Mouse (Mus musculus) heart, adult 2 months (tissue): ENCODE measurements around the gene 6820408C15Rik.

Source experiments
- CTCF ChIP-seq: fragments of 200-600 bp; IDR thresholded peaks from 2 replicates; pipeline ENCODE4 v1.8.1; 2022; ENCODE audit warnings: antibody characterized with exemption, mild to moderate bottlenecking, moderate library complexity
- EP300 ChIP-seq: fragments of 200-500 bp; IDR thresholded peaks from 2 replicates; pipeline ENCODE4 v1.6.1; 2011; ENCODE audit warnings: low read depth, low read length, control low read depth; ENCODE audit not compliant: insufficient read depth
- POLR2A ChIP-seq: fragments of 200-500 bp; IDR thresholded peaks from 2 replicates; pipeline ENCODE4 v1.6.1; 2011; ENCODE audit warnings: mild to moderate bottlenecking, low read depth, low read length, control low read depth; ENCODE audit not compliant: insufficient read depth

DNA sequence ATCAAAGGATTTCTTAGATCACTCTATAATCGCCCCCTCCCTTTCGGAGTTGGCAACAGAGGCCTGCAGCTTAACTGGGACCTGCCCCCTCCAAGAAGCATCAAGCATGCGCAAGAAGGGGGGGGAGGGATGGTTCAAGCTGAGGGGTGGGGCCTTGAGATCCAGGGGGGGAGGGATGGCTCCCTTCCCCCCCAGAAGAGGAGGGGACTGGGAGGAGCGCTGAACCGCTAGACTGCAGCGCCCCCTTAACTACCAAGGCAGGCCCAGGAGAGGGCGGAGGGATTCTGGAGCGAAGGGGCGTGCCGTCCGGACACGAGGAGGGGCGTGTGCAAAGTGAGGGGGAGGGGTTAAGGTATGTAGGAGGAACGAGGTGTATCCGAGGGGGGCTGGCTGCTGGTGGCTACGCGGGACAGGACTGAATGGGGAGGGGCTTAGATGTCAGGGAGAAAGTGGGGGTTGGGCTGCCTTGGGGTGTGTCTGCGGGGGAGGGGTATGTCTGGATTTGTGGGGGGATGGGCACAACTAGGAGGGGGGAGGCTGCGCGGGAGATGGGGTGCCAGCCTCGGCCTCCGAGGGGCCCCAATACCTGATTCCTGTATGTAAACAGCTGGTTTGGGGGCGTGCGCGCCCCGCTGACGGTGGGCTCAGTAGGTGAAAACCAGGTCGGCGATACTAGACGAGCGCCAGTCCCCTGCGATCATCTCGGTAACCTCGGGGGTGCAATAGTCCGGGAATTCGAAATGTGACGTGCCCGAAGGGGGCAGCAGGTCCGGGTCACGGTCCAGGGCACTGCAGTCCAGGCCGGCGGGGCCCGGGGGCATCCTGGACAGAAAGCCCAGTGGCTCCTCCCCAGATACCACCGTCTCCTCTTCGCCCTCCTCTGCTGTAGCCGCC is 19.0 kb upstream of the 6820408C15Rik start:
- TF ChIP-seq CTCF: peak; percentile 50
- no peak for TF ChIP-seq POLR2A
- no peak for TF ChIP-seq EP300
